Mouse (Mus musculus) heart, adult 2 months (tissue): Measurements from ENCODE around the gene Rab19. TPM values are rescaled to one million over a fixed set of nuclear protein-coding genes. Genes with fewer than 3 reads are reported as not detected.
A peak's percentile ranks its signal among the peaks of the same experiment; 100 is the strongest.

ENCODE experiments used
- DNase-seq, 2 experiments: peaks; one replicate each; pipeline ENCODE4 v3.0.0; 2021
- H3K27ac ChIP-seq: fragments of 200-600 bp; 2 replicates; pipeline ENCODE4 v1.8.1; 2022
- H3K27me3 ChIP-seq: fragments of 200-500 bp; 2 replicates; pipeline ENCODE4 v1.6.1; 2012; ENCODE audit warnings: mild to moderate bottlenecking, low read length, inconsistent platforms, mixed read lengths; ENCODE audit not compliant: control insufficient read depth, insufficient read depth
- H3K36me3 ChIP-seq: fragments of 200-500 bp; 2 replicates; pipeline ENCODE4 v1.6.1; 2012; ENCODE audit warnings: low read length, inconsistent platforms; ENCODE audit not compliant: control insufficient read depth, insufficient read depth
- H3K4me1 ChIP-seq: fragments of 200-500 bp; 2 replicates; pipeline ENCODE4 v1.6.1; 2011; ENCODE audit warnings: low read length; ENCODE audit not compliant: control insufficient read depth, insufficient read depth
- H3K4me3 ChIP-seq: fragments of 200-600 bp; 2 replicates; pipeline ENCODE4 v1.8.1; 2022
- H3K79me2 ChIP-seq: fragments of 200-500 bp; replicated peaks from 2 replicates; pipeline ENCODE4 v1.6.1; 2012; ENCODE audit warnings: mild to moderate bottlenecking, inconsistent platforms, low read length, moderate library complexity, mixed read lengths; ENCODE audit not compliant: control insufficient read depth, insufficient read depth
- H3K9ac ChIP-seq: fragments of 200-500 bp; 2 replicates; pipeline ENCODE4 v1.6.1; 2012; ENCODE audit warnings: low read depth, mild to moderate bottlenecking, control low read depth, inconsistent platforms, low read length, mixed read lengths
- CTCF ChIP-seq: fragments of 200-600 bp; IDR thresholded peaks from 2 replicates; pipeline ENCODE4 v1.8.1; 2022; ENCODE audit warnings: antibody characterized with exemption, mild to moderate bottlenecking, moderate library complexity
- EP300 ChIP-seq: fragments of 200-500 bp; IDR thresholded peaks from 2 replicates; pipeline ENCODE4 v1.6.1; 2011; ENCODE audit warnings: low read depth, low read length, control low read depth; ENCODE audit not compliant: insufficient read depth
- POLR2A ChIP-seq: fragments of 200-500 bp; IDR thresholded peaks from 2 replicates; pipeline ENCODE4 v1.6.1; 2011; ENCODE audit warnings: mild to moderate bottlenecking, low read depth, low read length, control low read depth; ENCODE audit not compliant: insufficient read depth
- WGBS: fragments of 180-500 bp; shearing (Covaris S2); methylation state at CpG from one replicate; pipeline ENCODE4 v1.1.7; 2018; 5-methylcytosine and 5-hydroxymethylcytosine counted together
- intact Hi-C: fragments of 180-260 bp; cut with DNase I; formaldehyde crosslinking; loops from one replicate; pipeline ENCODE4 v1.15.1; 2025
- polyA plus RNA-seq: library from polyadenylated mRNA; depleted of rRNA; stranded (reverse); fragments of >200 nt; gene quantifications from 2 replicates; pipeline ENCODE4 v1.2.3, GENCODE M21; 2012
- total RNA-seq, 2 experiments: library from RNA; stranded (reverse); gene quantifications; 2 replicates each; pipeline ENCODE4 v1.2.3; 2021

Gene Rab19
- total and polyA plus RNA-seq, 3 experiments, result 0.14 to 0.61 (median 0.50) TPM

DNA sequence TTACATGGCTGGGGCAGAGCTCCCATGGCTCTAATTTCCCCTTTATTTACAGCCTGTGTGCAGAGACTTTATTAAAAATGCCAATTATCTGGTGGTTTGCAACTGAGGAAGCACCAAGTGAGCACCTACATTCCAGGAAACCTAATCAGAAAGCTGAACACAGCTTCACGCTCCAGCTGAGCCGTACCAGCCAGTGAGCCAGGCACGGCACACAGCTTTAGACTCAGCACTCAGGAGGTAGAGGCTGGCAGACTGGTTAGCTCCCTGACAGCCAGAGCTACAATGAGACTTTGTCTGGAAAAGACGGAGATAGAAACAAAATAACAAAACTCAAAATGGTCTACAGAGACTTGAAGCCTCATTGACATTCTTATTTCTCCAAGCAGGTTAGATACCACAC, 14.5 kb downstream of the Rab19 start:
- Histone ChIP-seq H3K4me3 (no peak overlapping the region), H3K79me2 (no peaks in the 10 kb centered on the region), H3K27ac (no peak overlapping the region), H3K4me1 (no peaks in the 10 kb centered on the region), H3K9ac (no peak overlapping the region), H3K27me3 (no peaks in the 10 kb centered on the region), H3K36me3 (no peaks in the 10 kb centered on the region)
- intact Hi-C loops, result no loop called here
- 90% methylated on average over 4 of the region's 4 CpGs for WGBS
- TF ChIP-seq EP300 (no peak), CTCF (no peak), POLR2A (no peak)
- DNase-seq, result no peak

DNA sequence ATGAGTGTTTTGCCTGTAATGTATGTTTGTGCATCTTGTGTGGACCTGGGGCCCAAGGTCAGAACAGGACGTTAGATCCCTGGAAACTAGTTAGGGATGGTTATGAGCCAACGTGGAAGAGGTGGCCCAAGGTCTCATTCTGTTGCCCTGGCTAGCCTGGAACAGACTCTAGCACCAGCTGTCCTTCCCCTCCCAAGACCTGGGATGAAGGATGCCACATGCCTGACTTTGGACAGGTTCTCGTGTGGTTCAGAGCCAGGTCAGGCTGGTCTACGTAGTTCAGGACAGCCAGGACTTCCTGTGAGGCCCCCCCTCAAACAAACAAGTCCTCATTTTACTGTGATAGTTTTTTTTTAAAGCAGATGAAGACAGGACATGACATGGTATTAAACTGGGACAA, 14.9 kb downstream of the Rab19 start:
- Histone ChIP-seq H3K36me3 (no peaks in the 10 kb centered on the region), H3K4me3 (no peak overlapping the region), H3K79me2 (no peaks in the 10 kb centered on the region), H3K27ac (no peak overlapping the region), H3K9ac (no peak overlapping the region), H3K27me3 (no peaks in the 10 kb centered on the region), H3K4me1 (no peaks in the 10 kb centered on the region)
- 66% methylated on average over 4 of the region's 4 CpGs for WGBS
- no peak for TF ChIP-seq CTCF
- no peak for TF ChIP-seq EP300
- no peak for TF ChIP-seq POLR2A
- intact Hi-C loops, result no loop called here
- DNase-seq, result no peak

DNA sequence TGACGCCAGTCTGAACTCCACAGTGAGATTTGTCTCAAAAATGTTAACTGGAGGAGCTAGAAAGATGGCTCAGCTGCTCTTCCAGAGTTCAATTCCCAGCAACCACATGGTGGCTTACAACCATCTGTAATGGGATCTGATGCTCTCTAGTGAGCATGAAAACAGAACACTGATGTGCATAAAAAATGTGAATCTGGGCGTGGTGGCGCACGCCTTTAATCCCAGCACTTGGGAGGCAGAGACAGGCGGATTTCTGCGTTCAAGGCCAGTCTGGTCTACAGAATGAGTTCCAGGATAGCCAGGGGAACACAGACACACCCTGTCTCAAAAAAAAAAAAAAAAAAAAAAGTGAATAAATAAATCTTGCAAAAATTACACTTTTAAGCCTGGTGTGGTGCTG, 16.1 kb downstream of the Rab19 start:
- Histone ChIP-seq H3K9ac (no peak overlapping the region), H3K4me3 (no peak overlapping the region)

DNA sequence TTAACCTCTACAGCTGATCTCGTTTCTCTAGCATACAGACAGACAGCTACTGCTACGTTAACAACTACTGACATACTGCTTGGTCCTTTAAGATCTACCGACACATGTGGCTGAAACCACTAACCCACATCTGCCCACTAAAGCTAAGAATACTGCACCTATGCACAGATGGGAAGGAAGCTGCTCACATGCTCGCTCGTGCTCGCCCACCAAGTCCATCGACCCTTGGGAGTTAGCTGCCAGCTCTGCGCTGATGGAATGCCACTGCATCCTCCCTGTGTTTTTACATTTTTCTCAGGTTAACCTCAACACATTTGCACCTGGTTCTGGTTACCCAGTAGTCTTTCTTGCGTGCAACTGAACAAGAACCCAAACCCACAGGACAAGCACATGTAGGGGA, 17.4 kb downstream of the Rab19 start:
- WGBS, result 91% methylated on average over 9 of the region's 9 CpGs
- no peak overlapping the region for H3K9ac ChIP-seq
- H3K27me3 ChIP-seq, result no peaks in the 10 kb centered on the region
- no peaks in the 10 kb centered on the region for H3K36me3 ChIP-seq
- H3K4me3 ChIP-seq, result no peak overlapping the region
- H3K79me2 ChIP-seq, result no peaks in the 10 kb centered on the region
- intact Hi-C loops, result no loop called here
- H3K27ac ChIP-seq, result no peak overlapping the region
- TF ChIP-seq EP300 (no peak), POLR2A (no peak), CTCF (no peak)
- H3K4me1 ChIP-seq, result no peaks in the 10 kb centered on the region
- DNase-seq, result no peak

More for the DNA sequence above, 16.1 kb downstream of the Rab19 start:
- Histone ChIP-seq H3K79me2 (no peaks in the 10 kb centered on the region), H3K27me3 (no peaks in the 10 kb centered on the region), H3K27ac (no peak overlapping the region), H3K36me3 (no peaks in the 10 kb centered on the region), H3K4me1 (no peaks in the 10 kb centered on the region)
- TF ChIP-seq CTCF (no peak), EP300 (no peak)
- WGBS, result 94% methylated on average over 6 of the region's 6 CpGs
- intact Hi-C loops, result no loop called here
- no peak for DNase-seq

DNA sequence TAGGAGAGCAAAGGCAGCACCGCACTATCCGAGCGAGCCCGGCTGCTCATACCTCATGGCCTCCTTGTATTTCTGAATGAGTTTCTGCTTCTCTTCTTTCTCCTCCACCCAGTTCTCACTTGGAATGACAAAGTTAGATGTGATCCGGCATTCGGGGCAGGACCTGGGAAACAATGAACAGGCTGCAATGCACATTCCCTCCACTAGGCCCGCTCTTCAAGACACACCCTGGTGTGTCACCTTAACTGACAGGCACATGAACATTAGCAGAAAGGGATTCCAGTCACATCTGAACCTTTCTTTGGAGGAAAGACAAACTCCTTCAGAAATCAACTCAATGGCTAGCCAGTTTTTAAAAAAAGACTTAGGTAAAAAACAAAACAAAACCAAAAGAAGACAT, 19.4 kb downstream of the Rab19 start:
- WGBS, result 65% methylated on average over 7 of the region's 7 CpGs
- Histone ChIP-seq H3K79me2 (no peaks in the 10 kb centered on the region), H3K27me3 (no peaks in the 10 kb centered on the region), H3K36me3 (no peaks in the 10 kb centered on the region), H3K4me1 (no peaks in the 10 kb centered on the region), H3K27ac (no peak overlapping the region), H3K9ac (no peak overlapping the region), H3K4me3 (no peak overlapping the region)
- no peak for TF ChIP-seq POLR2A
- peak; percentile 83 for TF ChIP-seq CTCF
- intact Hi-C loops, result no loop called here
- DNase-seq, result peak in 1 of 2 experiments; percentile 35

DNA sequence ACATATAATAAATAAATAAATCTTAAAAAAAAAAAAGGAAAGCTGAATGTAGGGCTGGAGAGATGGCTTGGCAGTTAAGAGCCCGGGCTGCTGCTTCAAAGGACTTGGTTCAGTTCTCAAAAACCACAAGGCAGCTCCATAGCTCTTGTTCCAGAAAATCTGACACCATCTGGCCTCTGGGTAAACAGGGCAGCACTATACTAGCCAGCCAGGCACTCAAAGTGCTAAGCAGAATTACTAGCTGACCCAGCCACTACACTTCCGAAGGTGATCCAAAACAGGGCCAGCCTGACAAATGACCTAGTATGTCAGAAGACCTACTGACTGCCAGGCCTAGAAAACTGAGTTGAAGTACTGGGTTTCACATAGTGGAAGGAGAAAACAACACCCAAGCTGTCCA, 22.2 kb downstream of the Rab19 start:
- no peaks in the 10 kb centered on the region for H3K79me2 ChIP-seq
- DNase-seq, result no peak
- H3K4me1 ChIP-seq, result no peaks in the 10 kb centered on the region
- intact Hi-C loops, result no loop called here
- no peak overlapping the region for H3K4me3 ChIP-seq
- no peaks in the 10 kb centered on the region for H3K27me3 ChIP-seq
- WGBS, result 74% methylated on average over 2 of the region's 2 CpGs
- TF ChIP-seq CTCF, result no peak
- TF ChIP-seq EP300, result no peak
- no peak for TF ChIP-seq POLR2A
- H3K36me3 ChIP-seq, result no peaks in the 10 kb centered on the region
- no peak overlapping the region for H3K9ac ChIP-seq
- no peak overlapping the region for H3K27ac ChIP-seq

DNA sequence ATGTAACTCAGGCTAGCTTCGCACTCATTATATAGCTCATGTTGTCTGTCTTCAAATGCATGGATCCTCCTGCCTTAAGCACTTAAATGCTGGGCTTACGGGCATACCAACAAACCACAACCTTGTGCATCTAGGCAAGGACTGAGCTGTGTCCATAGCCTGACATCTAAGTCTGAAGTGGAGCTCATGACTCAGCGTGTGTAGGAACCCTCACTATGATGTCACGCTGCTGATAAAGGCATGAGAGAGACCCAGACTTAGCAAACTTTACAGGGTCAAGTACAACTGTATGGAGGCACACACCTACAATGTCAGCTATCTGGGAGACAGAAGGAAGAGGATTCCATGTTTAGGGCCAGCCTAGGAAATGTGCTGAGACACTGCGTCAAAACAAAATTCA, 25.5 kb downstream of the Rab19 start:
- TF ChIP-seq EP300 (no peak), POLR2A (no peak), CTCF (no peak)
- Histone ChIP-seq H3K36me3 (no peaks in the 10 kb centered on the region; the same call in 1 of the 2 replicates), H3K4me1 (no peaks in the 10 kb centered on the region), H3K27ac (no peak overlapping the region), H3K4me3 (no peak overlapping the region), H3K9ac (no peak overlapping the region), H3K79me2 (no peaks in the 10 kb centered on the region), H3K27me3 (no peaks in the 10 kb centered on the region)
- intact Hi-C loops, result no loop called here
- DNase-seq, result no peak
- WGBS, result 87% methylated on average over 5 of the region's 5 CpGs
